Mouse (Mus musculus) cerebellum, adult 2 months (tissue): ENCODE measurements around the gene Soat1. TPM values are rescaled to one million over a fixed set of nuclear protein-coding genes. Genes with fewer than 3 reads are reported as not detected.

Experiments used
- DNase-seq, 2 experiments: peaks; one replicate each; pipeline ENCODE4 v3.0.0; 2021
- H3K27ac ChIP-seq: fragments of 200-500 bp; 2 replicates; pipeline ENCODE4 v1.5.1; 2012; ENCODE audit warnings: low read length, control low read depth, inconsistent platforms; ENCODE audit not compliant: insufficient read depth
- H3K27me3 ChIP-seq: fragments of 200-500 bp; 2 replicates; pipeline ENCODE4 v1.6.1; 2012; ENCODE audit warnings: inconsistent platforms, mild to moderate bottlenecking, low read length, moderate library complexity; ENCODE audit not compliant: control insufficient read depth, insufficient read depth
- H3K4me1 ChIP-seq: fragments of 200-500 bp; 2 replicates; pipeline ENCODE4 v1.6.1; 2011; ENCODE audit warnings: low read length; ENCODE audit not compliant: control insufficient read depth, insufficient read depth
- H3K4me3 ChIP-seq: fragments of 200-500 bp; replicated peaks from 2 replicates; pipeline ENCODE3; 2011; ENCODE audit warnings: mild to moderate bottlenecking, low read depth, low read length, control low read depth; ENCODE audit not compliant: insufficient read depth
- CTCF ChIP-seq: fragments of 200-500 bp; IDR thresholded peaks from 2 replicates; pipeline ENCODE4 v1.5.1; 2011; ENCODE audit warnings: low read depth, mild to moderate bottlenecking, control low read depth, low read length, moderate library complexity, borderline replicate concordance; ENCODE audit not compliant: insufficient read depth
- POLR2A ChIP-seq: fragments of 200-500 bp; IDR thresholded peaks from 2 replicates; pipeline ENCODE4 v1.6.1; 2011; ENCODE audit warnings: low read length, control low read depth, borderline replicate concordance; ENCODE audit not compliant: insufficient read depth
- WGBS: fragments of 180-500 bp; shearing (Covaris S2); methylation state at CpG from one replicate; pipeline ENCODE4 v1.1.7; 2018; 5-methylcytosine and 5-hydroxymethylcytosine counted together
- polyA plus RNA-seq: library from polyadenylated mRNA; depleted of rRNA; stranded (reverse); fragments of >200 nt; gene quantifications from 2 replicates; pipeline ENCODE4 v1.2.3, GENCODE M21; 2012

Gene Soat1
- polyA plus RNA-seq, 1 experiment = 17.7 TPM

DNA sequence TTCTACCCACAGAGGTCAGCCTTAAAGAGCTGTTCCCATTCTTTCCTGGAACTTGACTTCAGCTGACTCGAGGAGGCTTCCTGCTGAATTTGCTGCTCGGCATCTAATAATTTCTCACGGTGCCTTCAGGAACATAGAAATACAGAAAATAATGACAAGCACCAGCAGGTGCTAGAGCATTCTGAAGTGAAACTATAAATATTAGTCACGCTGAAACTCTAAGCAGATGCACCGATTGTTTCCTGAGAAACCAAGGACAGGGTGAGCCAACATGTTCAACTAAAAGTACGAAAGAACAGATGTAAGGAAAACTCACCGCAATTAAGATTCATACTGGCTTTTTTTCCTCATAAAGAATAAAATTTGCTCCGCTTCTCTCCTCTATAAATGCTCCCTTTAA lies 20.9 kb upstream of the Soat1 start:
- Histone ChIP-seq H3K27me3 (no peaks in the 10 kb centered on the region), H3K27ac (no peak overlapping the region), H3K4me3 (no peak overlapping the region), H3K4me1 (no peaks in the 10 kb centered on the region)
- no peak for DNase-seq
- WGBS = 31% methylated on average over 8 of the region's 8 CpGs
- no peak for TF ChIP-seq CTCF
- no peak for TF ChIP-seq POLR2A

DNA sequence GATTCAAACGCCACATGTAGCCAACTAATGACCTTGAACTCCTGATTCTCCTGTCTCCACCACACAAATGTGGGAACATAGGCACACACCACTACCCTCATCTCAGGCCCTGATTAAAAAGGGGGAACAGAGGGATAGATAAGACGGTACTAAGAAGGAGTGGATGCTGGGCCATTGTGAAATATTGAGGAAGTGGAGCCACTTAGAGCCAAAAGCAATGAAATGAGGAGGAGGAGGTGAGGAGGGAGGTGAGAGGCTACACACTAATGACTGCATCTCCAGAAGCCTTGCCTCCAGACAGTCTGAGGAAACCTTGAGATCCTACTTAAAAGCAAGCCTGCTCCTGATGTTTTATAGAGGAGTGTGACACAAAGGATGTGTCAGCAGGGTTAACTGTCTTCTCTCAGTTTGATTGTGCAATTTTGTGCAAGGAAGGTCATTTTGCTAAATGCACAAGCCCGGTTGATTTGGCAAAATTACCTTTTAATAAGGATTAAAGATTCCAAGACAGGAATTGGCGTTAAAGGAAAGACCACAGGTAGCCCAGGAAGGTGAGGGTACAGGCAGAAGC lies 17.2 kb upstream of the Soat1 start:
- WGBS = 78% methylated on average over 4 of the region's 4 CpGs

DNA sequence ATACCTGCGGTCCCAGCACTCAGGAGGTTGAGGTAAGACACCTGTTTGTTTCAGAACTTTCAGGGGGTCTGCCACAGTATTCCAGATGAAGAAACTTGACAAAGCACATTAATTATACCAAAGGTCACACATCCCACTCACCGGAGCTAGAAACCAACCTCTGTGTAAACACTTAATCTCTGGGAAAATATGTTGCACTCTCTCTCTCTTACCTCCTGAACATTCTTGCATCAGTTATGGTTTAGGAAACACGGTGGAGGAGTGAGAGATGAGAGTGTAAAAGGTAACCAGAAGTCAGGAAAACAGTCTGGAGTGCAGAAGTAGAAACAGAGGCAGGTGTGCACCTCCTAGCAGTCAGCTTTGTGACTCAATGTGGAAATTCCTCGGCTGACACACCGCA lies 13.9 kb upstream of the Soat1 start:
- Histone ChIP-seq H3K27me3 (no peaks in the 10 kb centered on the region), H3K27ac (no peak overlapping the region), H3K4me3 (no peak overlapping the region), H3K4me1 (no peaks in the 10 kb centered on the region)
- no peak for DNase-seq
- TF ChIP-seq POLR2A (no peak), CTCF (no peak)
- 90% methylated on average over 5 of the region's 5 CpGs for WGBS

More for the DNA sequence above, 17.2 kb upstream of the Soat1 start:
- Histone ChIP-seq H3K4me3 (no peak overlapping the region), H3K4me1 (no peaks in the 10 kb centered on the region), H3K27me3 (no peaks in the 10 kb centered on the region), H3K27ac (no peak overlapping the region)
- TF ChIP-seq POLR2A (no peak), CTCF (no peak)
- no peak for DNase-seq

DNA sequence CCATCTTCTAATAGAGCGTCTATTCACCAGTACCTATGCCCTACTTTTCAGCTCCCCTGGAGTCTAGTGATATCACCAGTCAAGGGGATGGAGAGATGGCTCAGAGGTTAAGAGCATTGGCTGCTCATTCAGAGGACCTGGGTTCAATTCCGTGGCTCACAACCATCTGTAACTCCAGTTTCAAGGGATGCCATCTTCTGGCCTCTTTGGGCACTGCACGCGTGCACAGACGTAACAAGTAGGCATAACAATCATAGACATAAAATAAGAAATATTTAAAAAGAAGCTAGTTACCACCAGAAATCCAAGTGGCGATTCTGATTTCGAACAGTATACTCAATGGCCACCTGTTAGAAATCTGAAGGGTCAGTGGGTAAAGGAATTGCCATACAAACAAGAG lies 13.4 kb upstream of the Soat1 start:
- Histone ChIP-seq H3K4me3 (no peak overlapping the region), H3K4me1 (no peaks in the 10 kb centered on the region), H3K27ac (no peak overlapping the region), H3K27me3 (no peaks in the 10 kb centered on the region)
- no peak for DNase-seq
- WGBS = 97% methylated on average over 7 of the region's 7 CpGs
- TF ChIP-seq POLR2A (no peak), CTCF (no peak)

DNA sequence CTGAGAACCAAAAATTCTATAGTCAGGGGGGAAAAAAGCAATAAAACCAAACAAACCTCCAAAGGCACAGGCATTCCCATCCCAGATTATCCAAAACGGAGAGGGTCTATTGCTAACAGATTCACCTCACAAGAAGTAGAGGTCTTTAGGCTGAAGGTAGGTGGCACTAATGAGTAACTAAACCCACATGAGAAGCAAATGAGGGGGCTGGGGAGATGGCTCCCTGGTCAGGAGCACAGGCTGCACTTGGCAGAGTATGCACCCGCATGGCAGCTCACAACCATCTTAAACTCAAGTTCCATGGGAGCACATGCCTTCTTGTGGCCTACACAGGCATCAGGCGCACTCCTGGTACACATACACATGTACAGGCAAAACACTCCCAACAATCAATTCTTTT lies 7.7 kb upstream of the Soat1 start:
- no peak for DNase-seq
- no peak overlapping the region for H3K27ac ChIP-seq

DNA sequence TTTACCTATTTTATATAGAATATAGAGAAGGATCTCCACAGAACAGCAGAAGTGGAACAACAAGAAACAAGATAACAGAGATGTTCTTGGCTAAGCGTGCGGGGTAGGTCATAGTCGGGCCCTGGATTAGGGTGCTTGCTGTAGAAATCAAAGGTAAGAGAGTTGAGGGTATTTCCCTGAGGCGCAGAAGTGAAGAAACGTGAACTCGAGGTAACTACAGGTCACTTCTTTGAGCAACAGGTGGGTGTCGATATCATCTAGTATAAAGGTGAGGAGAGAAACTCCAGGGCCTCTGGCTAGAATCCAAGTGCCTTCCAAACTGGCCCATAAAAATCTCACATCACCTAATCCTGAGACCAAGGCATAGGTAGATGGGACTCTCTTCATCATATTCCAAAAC lies 2.4 kb upstream of the Soat1 start:
- DNase-seq = no peak
- Histone ChIP-seq H3K4me3 (no peak overlapping the region), H3K27ac (no peak overlapping the region), H3K4me1 (no peaks in the 10 kb centered on the region), H3K27me3 (no peaks in the 10 kb centered on the region)
- TF ChIP-seq CTCF (no peak), POLR2A (no peak)
- 50% methylated on average over 7 of the region's 7 CpGs for WGBS

More for the DNA sequence above, 7.7 kb upstream of the Soat1 start:
- Histone ChIP-seq H3K27me3 (no peaks in the 10 kb centered on the region), H3K4me1 (no peaks in the 10 kb centered on the region), H3K4me3 (no peak overlapping the region)
- no peak for TF ChIP-seq CTCF
- TF ChIP-seq POLR2A = no peak
- 87% methylated on average over 3 of the region's 3 CpGs for WGBS

DNA sequence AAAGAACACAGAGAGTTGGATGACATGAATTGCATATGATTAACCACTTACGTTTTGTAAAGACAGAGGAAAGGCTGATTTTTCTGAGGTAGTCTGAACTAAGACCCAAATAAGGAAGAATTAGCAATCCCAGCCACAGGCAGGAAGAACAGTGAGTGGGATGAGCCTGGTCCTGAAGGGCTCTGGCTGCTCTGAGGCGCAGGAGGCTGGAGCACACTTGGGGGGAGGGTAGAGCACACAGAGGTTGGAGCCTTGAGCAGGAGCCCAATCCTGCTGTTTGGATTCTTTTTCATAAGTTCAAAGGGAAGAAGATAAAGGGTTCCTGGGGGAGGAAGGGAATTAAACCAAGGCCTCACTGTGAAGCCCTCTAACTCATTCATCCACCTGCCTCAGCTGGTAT lies 1.9 kb upstream of the Soat1 start:
- Histone ChIP-seq H3K27me3 (no peaks in the 10 kb centered on the region), H3K27ac (no peak overlapping the region), H3K4me3 (no peak overlapping the region), H3K4me1 (no peaks in the 10 kb centered on the region)
- DNase-seq = no peak
- TF ChIP-seq CTCF (no peak), POLR2A (no peak)
- WGBS = 72% methylated on average over 2 of the region's 2 CpGs

DNA sequence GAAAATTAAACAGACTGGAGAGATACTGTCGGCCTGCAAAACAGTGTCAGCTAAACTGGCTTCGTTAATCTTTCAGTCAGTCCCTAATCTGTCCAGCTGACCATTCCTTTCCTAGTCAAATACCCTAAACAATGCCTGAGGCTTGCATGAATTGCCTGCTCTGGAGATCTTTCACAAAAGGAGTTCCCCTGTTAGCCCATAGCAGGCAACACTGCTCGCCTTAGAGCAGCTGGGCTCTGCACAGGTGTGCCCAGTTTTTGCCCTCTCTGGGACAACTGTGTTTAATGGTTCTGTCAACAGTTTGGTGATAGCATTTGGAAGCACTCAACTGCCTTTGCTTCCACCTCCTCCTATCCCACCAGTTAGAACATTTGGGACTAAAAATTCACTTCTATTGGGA lies 723 bp upstream of the Soat1 start:
- Histone ChIP-seq H3K27me3 (no peaks in the 10 kb centered on the region), H3K4me3 (no peak overlapping the region), H3K4me1 (no peaks in the 10 kb centered on the region), H3K27ac (no peak overlapping the region)
- DNase-seq = no peak
- WGBS = 76% methylated on average over 3 of the region's 3 CpGs
- no peak for TF ChIP-seq POLR2A
- no peak for TF ChIP-seq CTCF
